Mouse (Mus musculus): ENCODE results near the gene Irx4. TPM values are rescaled to one million over a fixed set of nuclear protein-coding genes. Genes with fewer than 3 reads are reported as not detected.

The Irx4 gene
- polyA plus RNA-seq, 1 experiment from 2014 or later, result 0.20 TPM

DNA sequence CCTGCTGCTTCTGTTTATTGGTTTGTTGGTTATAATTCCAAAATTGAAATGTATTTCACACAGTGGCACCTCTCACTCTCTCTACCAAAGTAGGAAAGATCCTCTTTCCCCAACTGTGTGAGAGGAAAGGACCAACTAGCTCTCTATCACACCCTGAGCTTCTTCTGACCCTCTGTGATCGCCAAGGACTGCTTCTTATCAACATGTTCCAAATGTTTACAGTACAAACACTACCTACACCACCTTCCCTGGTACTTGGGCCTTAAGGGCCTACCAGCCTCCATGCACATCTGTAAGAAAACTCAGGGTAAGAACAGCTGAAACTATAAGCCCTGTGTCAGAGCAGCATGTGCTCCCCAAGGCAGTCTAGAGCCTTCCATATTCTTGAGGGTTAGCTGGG is 17.5 kb downstream of the Irx4 start:
- H3K27me3 ChIP-seq (ENCODE audit: control insufficient read depth, insufficient read depth, low read depth, low read length), result peaks cover 18% of the 10 kb centered on the region
- H3K9me3 ChIP-seq (ENCODE audit: control insufficient read depth, low read length), result no peaks in the 10 kb centered on the region
- H3K27ac ChIP-seq (ENCODE audit: low read length), result no peak overlapping the region
- no peak for ATAC-seq (ENCODE audit: low read depth)
- H3K36me3 ChIP-seq (ENCODE audit: control insufficient read depth, insufficient read depth, low read length), result no peaks in the 10 kb centered on the region
- no peak overlapping the region for H3K9ac ChIP-seq (ENCODE audit: low read length)
- WGBS, result 20% methylated on average over 1 of the region's 1 CpGs
- H3K4me1 ChIP-seq (replicated peaks; ENCODE audit: control insufficient read depth, insufficient read depth, low read length), result no peaks in the 10 kb centered on the region
- no peak overlapping the region for H3K4me2 ChIP-seq (ENCODE audit: low read depth, low read length)
- H3K4me3 ChIP-seq (ENCODE audit: low read length), result no peak overlapping the region

DNA sequence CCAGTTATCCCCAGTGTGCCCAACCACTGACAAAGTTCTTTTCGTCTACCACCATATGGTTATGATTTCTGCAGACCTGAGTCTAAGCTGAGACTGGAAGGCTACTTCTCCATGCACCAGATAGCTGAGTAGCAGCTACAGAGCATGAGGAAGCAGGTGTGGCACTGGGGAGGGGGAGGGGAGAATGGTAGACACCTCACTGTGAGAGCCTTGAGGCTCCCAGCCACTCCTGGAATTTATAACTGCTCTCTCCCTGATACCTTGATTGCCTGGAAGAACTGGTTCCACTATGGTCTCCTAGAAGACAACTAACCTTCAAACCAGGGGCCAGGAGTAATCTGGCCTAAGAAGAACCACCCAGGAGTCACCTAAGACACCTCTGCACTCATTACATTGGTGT is 18.9 kb downstream of the Irx4 start:
- Histone ChIP-seq H3K4me1 (replicated peaks; ENCODE audit: control insufficient read depth, insufficient read depth, low read length) (no peaks in the 10 kb centered on the region), H3K36me3 (ENCODE audit: control insufficient read depth, insufficient read depth, low read length) (no peaks in the 10 kb centered on the region), H3K9me3 (ENCODE audit: control insufficient read depth, low read length) (no peaks in the 10 kb centered on the region), H3K4me3 (ENCODE audit: low read length) (no peak overlapping the region), H3K9ac (ENCODE audit: low read length) (no peak overlapping the region), H3K27ac (ENCODE audit: low read length) (no peak overlapping the region), H3K4me2 (ENCODE audit: low read depth, low read length) (no peak overlapping the region), H3K27me3 (ENCODE audit: control insufficient read depth, insufficient read depth, low read depth, low read length) (peaks cover 4% of the 10 kb centered on the region; the same call in 1 of the 2 replicates)
- 66% methylated on average over 1 of the region's 1 CpGs for WGBS
- ATAC-seq (ENCODE audit: low read depth), result no peak

DNA sequence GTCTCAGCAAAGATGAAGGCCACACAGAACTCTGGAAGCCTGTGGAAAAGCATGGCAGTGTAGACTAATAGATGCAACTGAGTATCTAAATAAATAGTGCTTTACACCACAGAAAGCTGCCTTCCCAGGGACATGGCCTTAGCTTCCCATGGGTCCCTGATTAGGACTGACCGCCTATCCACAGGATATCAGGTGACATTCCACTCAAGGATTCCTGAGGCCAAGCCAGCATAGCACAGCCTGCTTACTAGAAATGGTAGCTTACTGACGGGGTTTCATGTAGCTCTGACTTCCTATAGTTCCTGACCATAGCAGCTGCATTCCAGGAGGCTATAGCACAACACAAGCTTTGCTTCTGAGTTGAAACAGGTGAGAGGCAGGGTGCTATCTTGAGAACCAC is 22.1 kb downstream of the Irx4 start:
- H3K9ac ChIP-seq (ENCODE audit: low read length), result no peak overlapping the region
- no peaks in the 10 kb centered on the region for H3K9me3 ChIP-seq (ENCODE audit: control insufficient read depth, low read length)
- H3K4me2 ChIP-seq (ENCODE audit: low read depth, low read length), result no peak overlapping the region
- no peak overlapping the region for H3K27ac ChIP-seq (ENCODE audit: low read length)
- no peak overlapping the region for H3K4me3 ChIP-seq (ENCODE audit: low read length)
- no peaks in the 10 kb centered on the region for H3K36me3 ChIP-seq (ENCODE audit: control insufficient read depth, insufficient read depth, low read length)
- 61% methylated on average over 2 of the region's 2 CpGs for WGBS
- H3K4me1 ChIP-seq (replicated peaks; ENCODE audit: control insufficient read depth, insufficient read depth, low read length), result no peaks in the 10 kb centered on the region
- no peak for ATAC-seq (ENCODE audit: low read depth)
- no peaks in the 10 kb centered on the region for H3K27me3 ChIP-seq (ENCODE audit: control insufficient read depth, insufficient read depth, low read depth, low read length)

DNA sequence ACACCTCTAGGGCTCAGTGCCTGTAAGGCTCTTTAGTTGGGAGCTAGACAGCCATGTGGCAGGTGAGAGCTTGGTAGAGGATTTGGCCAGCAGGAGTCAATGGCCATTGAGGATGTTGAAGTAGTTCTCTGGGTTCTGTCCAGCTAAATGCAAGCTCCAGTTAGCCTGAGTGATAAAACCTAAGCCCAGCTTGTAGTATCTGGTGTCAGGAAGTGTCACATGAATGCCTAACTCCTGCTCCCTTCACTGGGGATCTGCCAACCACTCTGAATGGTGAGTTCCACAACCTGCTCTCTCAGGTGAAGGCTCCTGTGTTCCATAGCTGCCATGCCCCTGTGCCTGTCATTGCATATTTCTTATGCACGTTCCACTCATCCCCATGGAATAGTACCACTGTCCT is 23.3 kb downstream of the Irx4 start:
- Histone ChIP-seq H3K27me3 (ENCODE audit: control insufficient read depth, insufficient read depth, low read depth, low read length) (no peaks in the 10 kb centered on the region), H3K4me3 (ENCODE audit: low read length) (no peak overlapping the region), H3K4me1 (replicated peaks; ENCODE audit: control insufficient read depth, insufficient read depth, low read length) (no peaks in the 10 kb centered on the region), H3K36me3 (ENCODE audit: control insufficient read depth, insufficient read depth, low read length) (no peaks in the 10 kb centered on the region), H3K4me2 (ENCODE audit: low read depth, low read length) (no peak overlapping the region), H3K9me3 (ENCODE audit: control insufficient read depth, low read length) (no peaks in the 10 kb centered on the region), H3K9ac (ENCODE audit: low read length) (no peak overlapping the region), H3K27ac (ENCODE audit: low read length) (no peak overlapping the region)
- no peak for ATAC-seq (ENCODE audit: low read depth)
- 97% methylated on average over 1 of the region's 1 CpGs for WGBS

DNA sequence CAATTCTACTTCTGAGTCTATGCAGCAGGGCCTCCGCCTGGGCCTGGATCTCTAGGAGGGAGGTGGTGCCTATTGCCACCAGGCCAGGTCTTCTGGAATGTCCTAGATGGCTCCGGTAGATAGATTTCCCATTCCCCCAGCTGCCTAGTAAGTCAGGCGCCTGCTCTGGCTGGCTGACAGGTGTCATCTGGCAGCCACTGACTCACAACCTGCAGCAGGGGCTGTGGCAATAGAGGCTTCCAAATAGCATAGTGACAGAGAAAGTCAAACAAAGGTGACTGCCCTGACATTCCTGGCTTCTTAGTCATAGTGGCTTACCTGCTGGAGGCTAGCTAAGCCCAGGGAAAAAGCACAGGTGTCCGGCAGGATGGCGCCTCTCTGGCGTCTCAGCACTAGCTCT is 29.9 kb downstream of the Irx4 start:
- Histone ChIP-seq H3K9me3 (ENCODE audit: control insufficient read depth, low read length) (no peaks in the 10 kb centered on the region), H3K27me3 (ENCODE audit: control insufficient read depth, insufficient read depth, low read depth, low read length) (no peaks in the 10 kb centered on the region), H3K36me3 (ENCODE audit: control insufficient read depth, insufficient read depth, low read length) (no peaks in the 10 kb centered on the region), H3K27ac (ENCODE audit: low read length) (no peak overlapping the region), H3K4me1 (replicated peaks; ENCODE audit: control insufficient read depth, insufficient read depth, low read length) (no peaks in the 10 kb centered on the region; the same call in 1 of the 2 replicates), H3K4me2 (ENCODE audit: low read depth, low read length) (no peak overlapping the region), H3K9ac (ENCODE audit: low read length) (no peak overlapping the region), H3K4me3 (ENCODE audit: low read length) (no peak overlapping the region)
- peak; percentile 71 for ATAC-seq (ENCODE audit: low read depth)
- 48% methylated on average over 6 of the region's 6 CpGs for WGBS

DNA sequence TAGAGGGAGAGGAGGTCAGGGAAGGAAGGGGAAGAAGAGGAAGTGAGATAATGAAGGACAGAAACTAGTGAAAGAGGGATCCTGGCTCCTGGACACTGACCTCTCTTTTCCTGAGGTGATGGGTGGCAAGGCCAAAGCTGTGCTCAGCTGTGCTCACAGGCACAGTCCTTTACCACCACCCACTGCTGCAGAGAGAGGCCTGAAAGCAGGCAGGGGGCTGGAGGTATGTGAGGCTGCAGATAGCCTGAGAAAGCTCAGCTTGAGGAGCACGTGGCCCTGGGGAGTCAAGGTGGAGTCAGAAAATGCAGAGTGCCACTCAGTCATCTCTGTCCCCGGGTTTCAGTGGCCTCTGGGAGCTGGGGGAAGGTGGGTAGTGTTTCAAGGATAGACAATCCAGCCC is 30.8 kb downstream of the Irx4 start:
- Histone ChIP-seq H3K9ac (ENCODE audit: low read length) (no peak overlapping the region), H3K27me3 (ENCODE audit: control insufficient read depth, insufficient read depth, low read depth, low read length) (no peaks in the 10 kb centered on the region), H3K9me3 (ENCODE audit: control insufficient read depth, low read length) (no peaks in the 10 kb centered on the region), H3K27ac (ENCODE audit: low read length) (no peak overlapping the region), H3K36me3 (ENCODE audit: control insufficient read depth, insufficient read depth, low read length) (no peaks in the 10 kb centered on the region), H3K4me1 (replicated peaks; ENCODE audit: control insufficient read depth, insufficient read depth, low read length) (no peaks in the 10 kb centered on the region; the same call in 1 of the 2 replicates), H3K4me3 (ENCODE audit: low read length) (no peak overlapping the region), H3K4me2 (ENCODE audit: low read depth, low read length) (no peak overlapping the region)
- no peak for ATAC-seq (ENCODE audit: low read depth)
- WGBS, result 14% methylated on average over 2 of the region's 2 CpGs

DNA sequence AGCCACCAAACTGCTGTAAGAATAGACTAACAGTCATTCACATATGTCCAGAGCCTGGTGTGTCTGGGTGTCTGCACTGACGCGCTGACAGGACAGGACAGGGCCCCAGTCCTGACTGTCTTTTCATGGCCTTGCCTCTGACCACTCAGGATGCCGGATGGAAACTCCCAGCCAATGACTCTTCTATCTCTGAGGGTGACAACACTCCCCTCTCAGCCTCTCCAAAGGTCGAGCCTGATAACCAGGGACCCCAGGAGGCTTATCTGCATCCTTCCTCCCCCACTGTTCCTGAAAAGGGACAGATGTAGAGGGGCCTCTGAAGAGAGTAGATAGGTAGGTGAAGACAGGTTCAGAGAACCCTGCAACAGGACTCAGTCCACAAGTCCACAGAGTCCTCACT is 38.4 kb downstream of the Irx4 start:
- no peaks in the 10 kb centered on the region for H3K27me3 ChIP-seq (ENCODE audit: control insufficient read depth, insufficient read depth, low read depth, low read length)
- ATAC-seq (ENCODE audit: low read depth), result no peak
- H3K4me1 ChIP-seq (replicated peaks; ENCODE audit: control insufficient read depth, insufficient read depth, low read length), result no peaks in the 10 kb centered on the region
- no peak overlapping the region for H3K4me2 ChIP-seq (ENCODE audit: low read depth, low read length)
- WGBS, result 45% methylated on average over 4 of the region's 4 CpGs
- no peak overlapping the region for H3K4me3 ChIP-seq (ENCODE audit: low read length)
- H3K27ac ChIP-seq (ENCODE audit: low read length), result no peak overlapping the region
- H3K9ac ChIP-seq (ENCODE audit: low read length), result no peak overlapping the region
- no peaks in the 10 kb centered on the region for H3K9me3 ChIP-seq (ENCODE audit: control insufficient read depth, low read length)
- no peaks in the 10 kb centered on the region for H3K36me3 ChIP-seq (ENCODE audit: control insufficient read depth, insufficient read depth, low read length)

DNA sequence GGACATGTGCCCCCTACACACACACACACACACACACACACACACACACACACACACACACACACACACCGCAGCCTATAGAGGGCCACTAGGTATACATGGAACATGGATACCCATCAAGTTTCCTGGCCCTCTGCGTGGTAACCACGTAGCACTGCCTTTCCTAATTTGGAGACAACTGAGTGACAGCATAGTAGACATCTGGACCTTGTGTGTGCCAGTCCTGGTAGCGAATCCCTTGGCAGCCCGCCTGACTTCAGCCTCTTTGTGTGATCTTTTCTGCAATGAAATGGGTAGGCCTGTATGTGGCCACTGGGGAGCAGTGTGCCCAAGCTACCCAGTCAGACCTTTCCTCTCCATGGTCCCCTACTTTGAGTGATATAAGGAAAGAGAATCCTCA is 39.0 kb downstream of the Irx4 start:
- no peak overlapping the region for H3K9ac ChIP-seq (ENCODE audit: low read length)
- no peak overlapping the region for H3K4me2 ChIP-seq (ENCODE audit: low read depth, low read length)
- WGBS, result 83% methylated on average over 5 of the region's 5 CpGs
- H3K36me3 ChIP-seq (ENCODE audit: control insufficient read depth, insufficient read depth, low read length), result no peaks in the 10 kb centered on the region
- H3K9me3 ChIP-seq (ENCODE audit: control insufficient read depth, low read length), result no peaks in the 10 kb centered on the region
- no peak overlapping the region for H3K27ac ChIP-seq (ENCODE audit: low read length)
- no peaks in the 10 kb centered on the region for H3K27me3 ChIP-seq (ENCODE audit: control insufficient read depth, insufficient read depth, low read depth, low read length)
- no peak for ATAC-seq (ENCODE audit: low read depth)
- H3K4me1 ChIP-seq (replicated peaks; ENCODE audit: control insufficient read depth, insufficient read depth, low read length), result no peaks in the 10 kb centered on the region
- no peak overlapping the region for H3K4me3 ChIP-seq (ENCODE audit: low read length)

DNA sequence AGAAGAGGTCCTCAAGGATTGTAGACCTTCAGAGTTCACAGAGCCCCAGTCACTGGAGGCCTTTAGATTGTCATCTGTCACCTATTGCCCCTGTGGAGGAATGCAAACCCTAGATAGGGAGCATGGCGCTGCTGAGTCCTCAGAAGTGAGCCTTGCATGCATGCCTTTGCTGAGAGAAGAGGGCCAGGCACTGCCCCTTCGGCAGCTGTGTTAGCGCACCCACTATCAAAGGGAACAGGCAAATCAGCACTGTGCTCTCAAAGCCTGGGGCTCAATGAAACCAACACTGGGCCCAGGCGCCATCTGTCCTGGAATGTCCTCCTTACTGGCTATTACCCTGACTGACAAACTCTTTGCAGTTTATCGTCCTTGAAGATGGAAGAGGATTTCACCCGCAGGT is 44.5 kb downstream of the Irx4 start:
- no peaks in the 10 kb centered on the region for H3K27me3 ChIP-seq (ENCODE audit: control insufficient read depth, insufficient read depth, low read depth, low read length)
- 51% methylated on average over 6 of the region's 6 CpGs for WGBS
- no peaks in the 10 kb centered on the region for H3K36me3 ChIP-seq (ENCODE audit: control insufficient read depth, insufficient read depth, low read length)
- no peaks in the 10 kb centered on the region for H3K9me3 ChIP-seq (ENCODE audit: control insufficient read depth, low read length)
- no peak for ATAC-seq (ENCODE audit: low read depth)
- no peak overlapping the region for H3K4me3 ChIP-seq (ENCODE audit: low read length)
- H3K27ac ChIP-seq (ENCODE audit: low read length), result no peak overlapping the region
- H3K4me2 ChIP-seq (ENCODE audit: low read depth, low read length), result no peak overlapping the region
- no peaks in the 10 kb centered on the region for H3K4me1 ChIP-seq (replicated peaks; ENCODE audit: control insufficient read depth, insufficient read depth, low read length)
- no peak overlapping the region for H3K9ac ChIP-seq (ENCODE audit: low read length)

DNA sequence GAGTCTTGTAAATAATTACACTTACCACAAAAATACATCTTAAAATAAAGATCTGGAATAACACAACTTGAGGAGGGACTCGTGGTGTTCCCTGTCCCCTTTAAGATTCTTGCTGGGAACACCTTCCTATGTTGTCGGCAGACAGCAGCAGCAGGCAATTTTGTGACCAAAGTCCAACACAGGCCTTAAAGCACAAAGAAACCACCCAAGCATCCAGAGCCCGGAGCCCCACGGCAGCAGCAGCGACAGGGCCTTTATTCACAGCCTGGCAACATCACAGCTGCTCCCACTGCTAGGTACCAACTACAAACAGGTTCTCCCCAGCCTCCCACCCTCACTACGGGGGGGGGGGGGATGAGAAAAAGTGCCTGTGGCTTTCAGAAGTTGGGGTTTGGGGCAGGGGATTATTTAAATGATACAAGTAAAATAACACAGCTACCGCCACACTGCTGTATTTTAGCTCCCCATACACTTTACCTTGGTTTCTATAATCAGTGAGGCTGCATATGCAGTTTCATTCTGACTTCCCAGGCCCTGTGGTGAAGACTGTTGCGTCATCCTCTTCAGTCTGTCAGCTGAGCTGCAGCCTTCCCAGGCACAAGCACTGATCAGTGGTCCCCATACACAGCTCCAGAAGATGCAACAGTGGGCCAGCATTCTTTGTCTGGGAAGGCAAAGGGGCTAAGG is 45.3 kb downstream of the Irx4 start:
- H3K27ac ChIP-seq (ENCODE audit: low read length), result no peak overlapping the region
- H3K9me3 ChIP-seq (ENCODE audit: control insufficient read depth, low read length), result no peaks in the 10 kb centered on the region
- no peak overlapping the region for H3K4me3 ChIP-seq (ENCODE audit: low read length)
- no peaks in the 10 kb centered on the region for H3K27me3 ChIP-seq (ENCODE audit: control insufficient read depth, insufficient read depth, low read depth, low read length)
- WGBS, result 64% methylated on average over 8 of the region's 8 CpGs
- no peak for ATAC-seq (ENCODE audit: low read depth)
- H3K4me2 ChIP-seq (ENCODE audit: low read depth, low read length), result no peak overlapping the region
- no peaks in the 10 kb centered on the region for H3K4me1 ChIP-seq (replicated peaks; ENCODE audit: control insufficient read depth, insufficient read depth, low read length)
- H3K36me3 ChIP-seq (ENCODE audit: control insufficient read depth, insufficient read depth, low read length), result no peaks in the 10 kb centered on the region
- H3K9ac ChIP-seq (ENCODE audit: low read length), result no peak overlapping the region
